Mouse (Mus musculus): Measurements from ENCODE around the gene 4833420G17Rik.
A peak's percentile ranks its signal among the peaks of the same experiment; 100 is the strongest.
"Not testable (repeated sequence)": the region's sequence is repeated elsewhere in the genome, so short reads cannot be mapped to it uniquely, and the experiment has no call there.

Gene 4833420G17Rik

GRCm38 (mm10) chr13:119462596-119463560 lies at the start of gene 4833420G17Rik:
4833420G17Rik (plus strand) TSS chr13:119462768.
- DNase-seq (ENCODE audit: inconsistent ontology term): peak; percentile 80

DNA sequence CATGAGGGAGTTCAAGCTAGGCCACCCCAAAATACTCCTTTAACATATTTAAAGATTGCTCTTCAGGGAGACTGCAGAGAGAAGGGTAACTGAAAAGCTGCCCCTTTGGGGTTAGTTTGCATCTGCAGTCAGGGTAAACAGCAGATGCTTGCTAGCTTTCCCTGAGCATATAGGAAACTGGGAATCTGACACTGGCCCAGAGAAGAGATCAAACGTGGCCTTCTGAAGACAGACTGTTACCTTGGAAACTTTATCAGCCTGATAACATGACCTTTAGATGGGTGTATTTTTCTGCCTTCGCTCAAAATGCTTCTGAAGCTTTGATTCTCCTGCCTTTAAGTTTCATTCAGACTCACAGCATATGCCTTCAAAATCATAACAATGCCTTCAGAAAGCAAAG lies 49.5 kb upstream of the 4833420G17Rik start:
- no peak for DNase-seq (ENCODE audit: inconsistent ontology term)

GRCm38 (mm10) chr13:119418479-119418878 lies 44.1 kb upstream of the 4833420G17Rik start:
- no peak for DNase-seq (ENCODE audit: inconsistent ontology term)

- peak; percentile 45 for DNase-seq (ENCODE audit: inconsistent ontology term)
These were observed 32.4 kb upstream of the 4833420G17Rik start for GRCm38 (mm10) chr13:119430164-119430563.

DNA sequence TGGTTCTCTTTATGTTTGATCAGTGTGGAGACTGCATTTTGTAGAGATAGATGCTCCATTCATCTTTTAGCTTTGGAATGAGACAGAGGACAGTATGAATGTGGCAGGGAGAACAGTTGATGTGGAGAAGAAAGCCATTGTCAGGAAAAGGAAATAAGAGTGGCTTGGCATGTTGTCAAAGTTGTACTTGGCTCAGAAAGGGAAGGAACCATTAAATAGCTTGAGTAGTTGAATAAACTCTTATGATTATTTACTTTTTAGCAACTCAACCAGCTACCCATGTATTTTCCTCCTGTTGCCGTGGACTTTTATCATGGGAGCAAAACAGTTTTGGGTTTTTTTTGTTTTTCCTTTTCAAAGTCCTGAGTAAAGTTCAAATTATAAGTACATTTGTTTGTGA lies 30.5 kb upstream of the 4833420G17Rik start:
- peak; percentile 55 for DNase-seq (ENCODE audit: inconsistent ontology term)

GRCm38 (mm10) chr13:119434359-119434758 lies 28.2 kb upstream of the 4833420G17Rik start:
- no peak for DNase-seq (ENCODE audit: inconsistent ontology term)

- no peak for DNase-seq (ENCODE audit: inconsistent ontology term)
These were observed 20.3 kb upstream of the 4833420G17Rik start for GRCm38 (mm10) chr13:119442244-119442643.

GRCm38 (mm10) chr13:119453563-119453962 lies 9.0 kb upstream of the 4833420G17Rik start:
- no peak for DNase-seq (ENCODE audit: inconsistent ontology term)

GRCm38 (mm10) chr13:119455082-119455481 lies 7.5 kb upstream of the 4833420G17Rik start:
- DNase-seq (ENCODE audit: inconsistent ontology term): no peak

GRCm38 (mm10) chr13:119456342-119456741 lies 6.2 kb upstream of the 4833420G17Rik start:
- DNase-seq (ENCODE audit: inconsistent ontology term): no peak

GRCm38 (mm10) chr13:119461900-119462595 lies 520 bp upstream of the 4833420G17Rik start:
- DNase-seq (ENCODE audit: inconsistent ontology term): no peak

GRCm38 (mm10) chr13:119476631-119477030 lies 14.1 kb downstream of the 4833420G17Rik start:
- no peak for DNase-seq (ENCODE audit: inconsistent ontology term)

- DNase-seq (ENCODE audit: inconsistent ontology term): no peak
These were observed 15.2 kb downstream of the 4833420G17Rik start for GRCm38 (mm10) chr13:119477789-119478188.

DNA sequence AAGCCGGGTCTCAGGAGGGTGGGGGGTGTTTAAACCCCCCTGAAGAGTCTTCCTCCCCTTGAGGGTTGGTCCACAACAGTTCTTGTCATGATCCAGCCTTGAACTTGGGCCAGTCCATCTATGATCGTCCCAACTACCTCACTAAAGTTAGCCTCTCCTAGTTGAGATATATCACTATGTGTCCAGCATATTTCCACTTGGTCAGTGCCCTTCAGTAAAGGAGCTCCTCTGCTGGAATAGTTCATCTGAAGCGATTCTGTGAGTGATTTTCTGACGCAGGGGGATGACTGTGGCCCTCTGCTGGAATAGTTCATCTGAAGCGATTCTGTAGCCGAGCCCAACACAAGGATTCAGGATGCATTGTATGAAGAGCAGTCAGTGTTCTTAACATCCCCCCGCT lies 24.8 kb downstream of the 4833420G17Rik start:
- DNase-seq (ENCODE audit: inconsistent ontology term): no peak

DNA sequence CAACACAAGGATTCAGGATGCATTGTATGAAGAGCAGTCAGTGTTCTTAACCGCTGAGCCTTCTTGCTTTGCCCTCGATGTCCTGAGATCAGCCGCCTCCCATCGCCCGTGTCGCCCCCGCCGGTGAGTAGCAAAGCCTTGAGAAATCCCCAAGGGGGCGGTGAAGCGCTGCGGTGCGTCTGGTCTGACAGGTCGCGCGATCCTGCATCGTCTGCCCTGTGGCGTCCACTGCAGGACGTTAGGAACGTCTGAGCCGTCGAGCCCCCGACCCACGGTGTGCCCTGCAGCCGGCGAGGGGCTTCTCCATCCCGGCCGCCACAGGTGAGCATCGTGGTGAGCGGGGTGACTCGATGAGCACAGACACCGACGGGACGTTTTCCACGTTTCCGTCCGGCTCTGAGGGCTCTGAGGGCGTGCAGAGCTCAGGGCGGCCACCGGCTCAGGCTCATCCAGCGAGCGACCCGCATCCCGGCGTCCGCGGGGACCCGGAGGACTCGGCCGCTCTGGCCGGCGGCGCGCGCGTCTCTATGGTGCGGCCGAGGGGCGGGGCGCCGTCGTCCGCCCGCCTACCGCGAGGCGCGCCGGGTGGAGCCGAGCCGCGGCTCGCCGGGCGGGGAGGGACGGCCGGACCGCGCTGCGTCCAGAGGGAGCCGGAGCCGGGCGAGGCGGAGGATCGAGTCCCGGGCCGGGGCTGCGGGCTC lies 25.5 kb downstream of the 4833420G17Rik start, which contains the start of the genes Tmem267 and 3110070M22Rik:
Gene Tmem267, plus strand, starts transcription at position 160 of the 701 bp plus-strand sequence.
Gene 3110070M22Rik, minus strand, starts transcription at position 504 of the 701 bp plus-strand sequence.
- DNase-seq (ENCODE audit: inconsistent ontology term): peak; percentile 96

DNA sequence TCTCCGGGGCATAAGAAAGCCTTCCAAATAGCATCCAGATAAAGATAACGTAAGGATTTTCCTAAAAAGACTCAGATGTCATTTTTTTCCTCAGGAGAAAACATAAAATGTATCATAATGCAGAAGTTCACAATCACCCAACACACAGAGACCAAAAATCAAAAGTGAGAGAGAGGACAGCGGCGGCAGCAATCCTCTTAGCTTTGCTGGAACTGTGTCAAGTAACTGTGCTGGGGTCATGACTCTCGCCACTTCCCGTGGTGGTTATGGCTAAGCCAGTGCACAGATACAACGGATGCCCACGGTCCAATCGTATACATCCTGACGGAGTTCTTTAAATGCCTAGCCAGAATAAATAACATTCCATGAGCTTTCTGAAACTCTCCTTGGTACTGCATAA lies 29.5 kb downstream of the 4833420G17Rik start:
- DNase-seq (ENCODE audit: inconsistent ontology term): not testable (repeated sequence)

- DNase-seq (ENCODE audit: inconsistent ontology term): not testable (repeated sequence)
These were observed 32.4 kb downstream of the 4833420G17Rik start for GRCm38 (mm10) chr13:119494938-119495337.

Data from Muller cell, postnatal 12 days (primary cell).